Mouse (Mus musculus) liver, embryonic 11.5 days (tissue): Measurements from ENCODE around the gene Dync1h1. TPM values are rescaled to one million over a fixed set of nuclear protein-coding genes. Genes with fewer than 3 reads are reported as not detected.

Source experiments
- ATAC-seq: fragments of 200-750 bp; cut with Nextera tagmentation; replicated peaks from 2 replicates; pipeline ENCODE4 v1.8.0; 2017; ENCODE audit warnings: moderate number of reproducible peaks, mild to moderate bottlenecking, moderate TSS enrichment, moderate library complexity; ENCODE audit not compliant: low FRiP score
- DNase-seq: peaks from one replicate; pipeline ENCODE4 v3.0.0-alpha.2; 2017; ENCODE audit warnings: low spot score
- H3K27ac ChIP-seq: fragments of 300-500 bp; sonication (generic); 2 replicates; pipeline ENCODE4 v1.5.1; 2014; ENCODE audit warnings: mild to moderate bottlenecking, low read depth, low read length, control low read depth
- H3K27me3 ChIP-seq: fragments of 300-500 bp; sonication (generic); replicated peaks from 2 replicates; pipeline ENCODE4 v1.6.1; 2014; ENCODE audit warnings: low read length, mixed read lengths; ENCODE audit not compliant: control insufficient read depth, insufficient read depth
- H3K36me3 ChIP-seq: fragments of 300-500 bp; sonication (generic); 2 replicates; pipeline ENCODE4 v1.6.1; 2014; ENCODE audit warnings: mild to moderate bottlenecking, low read length, moderate library complexity, mixed read lengths; ENCODE audit not compliant: control insufficient read depth, insufficient read depth
- H3K4me1 ChIP-seq: fragments of 300-500 bp; sonication (generic); replicated peaks from 2 replicates; pipeline ENCODE4 v1.6.1; 2014; ENCODE audit warnings: low read length, mixed read lengths; ENCODE audit not compliant: control insufficient read depth, insufficient read depth
- H3K4me2 ChIP-seq: fragments of 300-500 bp; sonication (generic); 2 replicates; pipeline ENCODE4 v1.6.1; 2014; ENCODE audit warnings: mild to moderate bottlenecking, control low read depth, moderate library complexity
- H3K4me3 ChIP-seq: fragments of 300-500 bp; sonication (generic); 2 replicates; pipeline ENCODE4 v1.5.1; 2014; ENCODE audit warnings: low read depth, low read length, control low read depth
- H3K9ac ChIP-seq: fragments of 300-500 bp; sonication (generic); 2 replicates; pipeline ENCODE4 v1.6.1; 2014; ENCODE audit warnings: low read depth, low read length, control low read depth
- H3K9me3 ChIP-seq: fragments of 300-500 bp; sonication (generic); 2 replicates; pipeline ENCODE4 v1.6.1; 2016; ENCODE audit warnings: low read length, inconsistent platforms, mixed read lengths; ENCODE audit not compliant: control insufficient read depth
- WGBS: fragments of 180-500 bp; shearing (Covaris S2); extraction: QIAGEN DNeasy Blood & Tissue Kit; methylation state at CpG from one replicate; pipeline ENCODE4 v1.1.7; 2014; 5-methylcytosine and 5-hydroxymethylcytosine counted together
- polyA plus RNA-seq: library from polyadenylated mRNA; unstranded; fragments of >200 nt; fragmentation: Nextera tagmentation; extraction: Ambion mirVana; gene quantifications from 2 replicates; pipeline ENCODE4 v1.2.1, GENCODE M21; 2014

The Dync1h1 gene
- polyA plus RNA-seq = 36.0 and 38.9 TPM in 2 replicates

DNA sequence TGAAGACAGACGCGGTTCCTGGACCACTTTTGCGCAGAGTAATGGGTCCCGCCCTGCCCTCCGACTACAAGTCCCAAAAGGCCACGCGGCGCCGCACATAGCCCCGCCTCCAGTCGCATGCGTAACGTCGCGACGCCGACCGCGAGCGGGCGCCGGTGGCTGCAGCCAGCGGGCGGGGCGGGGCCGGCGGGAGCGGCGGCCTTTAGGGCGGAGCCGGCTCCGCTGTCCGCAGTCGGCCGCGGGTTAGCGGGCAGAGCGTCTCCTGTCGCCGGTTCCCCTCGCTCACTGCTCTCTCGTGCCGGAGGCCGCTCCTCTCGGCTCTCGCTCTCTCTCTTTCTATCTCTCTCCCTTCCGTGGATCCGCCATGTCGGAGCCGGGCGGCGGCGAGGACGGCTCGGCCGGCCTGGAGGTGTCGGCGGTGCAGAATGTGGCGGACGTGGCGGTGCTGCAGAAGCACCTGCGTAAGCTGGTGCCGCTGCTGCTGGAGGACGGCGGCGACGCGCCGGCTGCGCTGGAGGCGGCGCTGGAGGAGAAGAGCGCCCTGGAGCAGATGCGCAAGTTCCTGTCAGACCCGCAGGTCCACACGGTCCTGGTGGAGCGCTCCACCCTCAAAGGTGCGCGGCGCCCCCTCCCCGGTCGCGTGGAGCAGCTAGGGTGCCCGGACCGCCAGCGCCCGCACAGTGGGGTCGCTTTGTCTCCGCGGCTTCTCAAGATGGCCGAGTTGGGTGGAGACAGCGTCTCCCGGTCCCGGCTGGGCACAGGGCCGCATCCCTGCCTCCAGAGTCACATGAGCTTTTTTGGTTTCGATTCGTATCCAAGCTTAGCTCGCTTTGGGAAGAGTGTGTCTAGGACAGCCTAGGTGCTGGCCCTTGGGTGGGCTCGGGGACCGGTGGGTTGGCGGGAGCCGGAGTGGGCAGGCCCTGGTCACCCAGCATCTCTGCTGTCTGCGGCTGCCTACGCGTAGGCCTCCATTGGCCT is at the start of gene Dync1h1:
Dync1h1 (plus strand) TSS at position 212 of the 978 bp plus-strand sequence.
- WGBS = under 1% methylated on average over 105 of the region's 105 CpGs
- Histone ChIP-seq H3K27me3 (no peaks in the 10 kb centered on the region), H3K4me2 (peak within 1 kb of the TSS; percentile 72), H3K27ac (peak within 1 kb of the TSS; percentile 94), H3K4me1 (peaks cover 6% of the 10 kb centered on the region), H3K9me3 (no peaks in the 10 kb centered on the region), H3K9ac (peak within 1 kb of the TSS; percentile 97), H3K36me3 (no peaks in the 10 kb centered on the region), H3K4me3 (peak within 1 kb of the TSS; percentile 98)
- ATAC-seq (peak; percentile 94), DNase-seq (peak; percentile 92)

DNA sequence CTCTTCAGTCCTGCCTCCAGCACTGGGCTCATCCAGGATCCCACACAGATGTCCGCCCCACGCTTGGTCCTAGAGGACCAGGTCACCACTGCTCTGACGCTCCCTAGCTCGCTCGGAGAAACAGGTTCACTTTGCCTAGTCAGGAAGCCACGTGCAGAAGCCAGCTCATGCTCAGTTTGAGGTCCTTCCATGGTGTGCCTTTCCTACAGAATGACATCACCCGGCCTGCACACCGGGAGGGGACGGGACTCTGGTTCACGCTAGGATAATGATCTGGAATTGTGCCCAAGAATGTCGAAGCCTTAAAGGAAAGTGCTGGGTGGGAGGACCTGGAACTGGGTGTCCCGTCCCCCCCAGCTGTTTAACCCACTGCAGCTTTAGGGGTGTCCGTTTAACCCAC is 49.1 kb upstream of the Dync1h1 start:
- Histone ChIP-seq H3K9me3 (no peaks in the 10 kb centered on the region), H3K27me3 (no peaks in the 10 kb centered on the region), H3K4me2 (no peak overlapping the region), H3K4me3 (no peak overlapping the region), H3K27ac (no peak overlapping the region), H3K4me1 (peaks cover 5% of the 10 kb centered on the region), H3K36me3 (peaks cover 46% of the 10 kb centered on the region), H3K9ac (no peak overlapping the region)
- no peak for ATAC-seq
- DNase-seq = no peak
- 91% methylated on average over 13 of the region's 13 CpGs for WGBS

DNA sequence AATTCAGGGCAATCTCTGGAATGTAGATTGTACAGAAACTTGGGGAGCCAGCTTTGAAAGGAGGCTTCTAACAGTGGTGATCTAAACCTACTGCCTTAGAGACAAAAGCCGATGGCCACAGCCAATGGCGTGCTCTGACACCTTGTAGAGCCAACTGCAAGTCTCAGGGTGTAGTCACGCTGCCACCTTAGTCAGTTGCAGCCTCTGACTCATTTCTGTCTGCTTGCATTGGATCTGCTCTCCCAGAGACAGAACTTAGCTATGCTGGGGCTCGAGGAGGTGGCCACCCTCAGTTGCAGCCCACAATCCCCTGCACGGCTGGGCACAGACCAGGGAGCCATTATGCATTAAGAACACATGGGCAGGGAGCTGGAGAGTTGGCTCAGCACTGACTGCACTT is 47.9 kb upstream of the Dync1h1 start:
- 90% methylated on average over 5 of the region's 5 CpGs for WGBS
- no peak overlapping the region for H3K4me3 ChIP-seq
- DNase-seq (no peak), ATAC-seq (no peak)
- peaks cover 5% of the 10 kb centered on the region for H3K4me1 ChIP-seq
- no peaks in the 10 kb centered on the region for H3K27me3 ChIP-seq
- H3K4me2 ChIP-seq = no peak overlapping the region
- peaks cover 49% of the 10 kb centered on the region for H3K36me3 ChIP-seq
- no peaks in the 10 kb centered on the region for H3K9me3 ChIP-seq
- H3K9ac ChIP-seq = no peak overlapping the region
- no peak overlapping the region for H3K27ac ChIP-seq

DNA sequence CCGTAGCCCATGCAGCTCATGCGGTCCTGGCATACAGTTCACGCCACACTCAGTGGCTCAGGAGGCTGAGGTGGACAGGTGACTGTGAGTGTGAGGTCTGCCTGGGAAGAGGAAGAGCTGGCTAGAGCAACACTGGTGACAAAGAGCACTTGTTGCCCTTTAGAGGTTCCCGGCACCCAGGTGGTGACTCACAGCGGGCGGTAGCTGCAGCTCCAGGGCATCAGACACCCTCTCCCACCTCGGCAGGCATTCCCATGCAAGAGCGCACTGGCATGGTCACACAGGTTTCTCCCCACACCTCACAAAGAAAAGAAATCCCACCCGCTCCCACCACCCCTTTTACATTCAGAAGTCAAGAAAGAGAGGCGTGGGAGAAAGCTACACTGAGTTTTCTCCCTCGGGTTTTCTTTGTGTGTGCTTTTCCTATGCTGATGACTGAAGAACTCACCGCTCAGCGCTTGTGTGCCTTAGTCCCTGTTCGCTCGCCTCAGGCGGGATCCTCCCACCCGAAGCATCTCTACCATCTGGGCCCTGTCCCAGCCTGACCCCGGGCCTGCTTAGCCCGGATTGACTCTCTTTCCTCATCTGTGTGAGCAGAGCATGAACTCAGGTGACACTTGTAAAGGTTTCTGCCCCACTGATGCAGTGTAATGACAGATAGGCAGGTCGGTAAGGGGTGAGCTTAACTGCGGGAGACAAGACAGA is 45.6 kb upstream of the Dync1h1 start:
- Histone ChIP-seq H3K27me3 (no peaks in the 10 kb centered on the region), H3K4me3 (no peak overlapping the region), H3K27ac (no peak overlapping the region), H3K9me3 (no peaks in the 10 kb centered on the region), H3K36me3 (peaks cover 43% of the 10 kb centered on the region), H3K4me1 (no peaks in the 10 kb centered on the region), H3K4me2 (no peak overlapping the region), H3K9ac (no peak overlapping the region)
- 91% methylated on average over 21 of the region's 21 CpGs for WGBS
- ATAC-seq (no peak), DNase-seq (no peak)

GRCm38 (mm10) chr12:110556861-110557628 is 44.2 kb upstream of the Dync1h1 start:
- no peak overlapping the region for H3K4me2 ChIP-seq
- DNase-seq (no peak), ATAC-seq (no peak)
- no peaks in the 10 kb centered on the region for H3K27me3 ChIP-seq
- 91% methylated on average over 18 of the region's 18 CpGs for WGBS
- H3K27ac ChIP-seq = no peak overlapping the region
- H3K4me1 ChIP-seq = no peaks in the 10 kb centered on the region
- H3K4me3 ChIP-seq = no peak overlapping the region
- no peak overlapping the region for H3K9ac ChIP-seq
- no peaks in the 10 kb centered on the region for H3K9me3 ChIP-seq
- peaks cover 41% of the 10 kb centered on the region for H3K36me3 ChIP-seq

DNA sequence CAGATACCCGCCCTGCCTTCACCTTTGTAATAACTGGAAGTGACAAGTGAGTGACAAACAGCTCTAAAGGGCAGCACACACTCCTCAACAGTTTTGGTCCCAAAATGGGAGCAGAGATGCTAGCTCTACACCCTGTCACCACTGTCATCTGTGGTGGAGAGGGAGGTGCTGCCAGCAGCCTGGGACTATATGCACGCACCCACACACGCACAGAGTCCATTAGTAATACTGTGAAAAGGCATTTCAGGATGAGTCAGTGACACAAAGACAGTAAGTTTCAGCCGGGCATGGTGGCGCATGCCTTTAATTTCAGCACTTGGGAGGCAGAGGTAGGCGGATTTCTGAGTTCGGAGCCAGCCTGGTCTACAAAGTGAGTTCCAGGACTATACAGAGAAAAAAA is 43.1 kb upstream of the Dync1h1 start:
- Histone ChIP-seq H3K4me3 (no peak overlapping the region), H3K36me3 (peaks cover 40% of the 10 kb centered on the region), H3K4me1 (no peaks in the 10 kb centered on the region), H3K27ac (no peak overlapping the region), H3K27me3 (no peaks in the 10 kb centered on the region), H3K4me2 (no peak overlapping the region), H3K9me3 (no peaks in the 10 kb centered on the region), H3K9ac (no peak overlapping the region)
- DNase-seq (no peak), ATAC-seq (no peak)
- WGBS = 97% methylated on average over 7 of the region's 7 CpGs

- H3K9me3 ChIP-seq = no peaks in the 10 kb centered on the region
- 0 out of 2 replicates have a peak, but pooled peaks have one; percentile 48 for ATAC-seq
- H3K4me3 ChIP-seq = no peak overlapping the region
- no peaks in the 10 kb centered on the region for H3K4me1 ChIP-seq
- H3K9ac ChIP-seq = no peak overlapping the region
- H3K4me2 ChIP-seq = no peak overlapping the region
- WGBS = 83% methylated on average over 11 of the region's 11 CpGs
- peaks cover 21% of the 10 kb centered on the region for H3K36me3 ChIP-seq
- H3K27me3 ChIP-seq = no peaks in the 10 kb centered on the region
- no peak overlapping the region for H3K27ac ChIP-seq
- no peak for DNase-seq
Observed at GRCm38 (mm10) chr12:110563383-110563782, 37.9 kb upstream of the Dync1h1 start.

GRCm38 (mm10) chr12:110564848-110565247 is 36.4 kb upstream of the Dync1h1 start:
- Histone ChIP-seq H3K27ac (no peak overlapping the region), H3K36me3 (peaks cover 22% of the 10 kb centered on the region), H3K4me3 (no peak overlapping the region), H3K4me1 (no peaks in the 10 kb centered on the region), H3K4me2 (no peak overlapping the region), H3K9me3 (no peaks in the 10 kb centered on the region), H3K27me3 (no peaks in the 10 kb centered on the region), H3K9ac (no peak overlapping the region)
- 89% methylated on average over 11 of the region's 11 CpGs for WGBS
- ATAC-seq (peak; percentile 69), DNase-seq (no peak)
